Mouse (Mus musculus): ENCODE results near the gene Per2. TPM values are rescaled to one million over a fixed set of nuclear protein-coding genes. Genes with fewer than 3 reads are reported as not detected.
"Not testable (repeated sequence)": the region's sequence is repeated elsewhere in the genome, so short reads cannot be mapped to it uniquely, and the experiment has no call there.

Gene Per2
- polyA plus RNA-seq, 1 experiment from 2014 or later = 2.5 TPM

- Histone ChIP-seq H3K36me3 (no peaks in the 10 kb centered on the region), H3K4me1 (no peaks in the 10 kb centered on the region), H3K4me3 (no peak overlapping the region), H3K9ac (no peak overlapping the region), H3K4me2 (replicated peaks) (no peak overlapping the region), H3K9me3 (no peaks in the 10 kb centered on the region), H3K27me3 (no peaks in the 10 kb centered on the region), H3K27ac (no peak overlapping the region)
- ATAC-seq (ENCODE audit: insufficient number of reproducible peaks, insufficient read depth, low FRiP score, low TSS enrichment) = no peak
- WGBS = 36% methylated on average over 10 of the region's 10 CpGs
Observed at GRCm38 (mm10) chr1:91483304-91484010, 24.3 kb upstream of the Per2 start.

DNA sequence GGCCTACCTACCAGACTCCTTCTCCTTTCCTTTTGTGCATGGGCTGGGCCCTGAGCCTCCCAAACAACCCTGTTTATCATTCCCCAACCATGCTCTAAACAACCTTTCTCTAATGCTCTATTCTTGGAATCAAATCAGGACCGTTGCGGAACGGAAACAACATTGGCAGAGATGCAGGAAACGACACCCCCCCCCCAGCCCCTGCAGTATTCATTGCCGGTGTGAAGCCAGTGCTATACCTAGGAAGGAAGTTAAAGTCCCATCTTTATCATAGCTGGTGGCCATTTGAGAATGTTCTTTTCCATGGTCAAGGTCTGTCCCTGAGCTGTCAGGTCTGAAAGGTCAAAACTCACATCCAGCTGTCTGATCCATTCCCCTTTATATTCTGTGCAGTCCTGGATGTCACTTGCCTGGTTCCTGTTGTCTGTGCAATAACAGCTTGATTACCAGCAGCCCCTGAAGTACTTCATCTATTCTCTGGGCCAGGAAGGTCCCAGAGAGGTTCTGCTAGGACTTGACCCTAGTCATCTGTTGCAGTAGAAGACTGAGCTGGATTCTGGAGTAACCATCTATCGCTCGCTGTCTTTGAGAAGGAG lies 23.6 kb upstream of the Per2 start:
- Histone ChIP-seq H3K36me3 (no peaks in the 10 kb centered on the region), H3K27ac (no peak overlapping the region), H3K4me1 (no peaks in the 10 kb centered on the region), H3K9me3 (no peaks in the 10 kb centered on the region), H3K4me2 (replicated peaks) (no peak overlapping the region), H3K9ac (no peak overlapping the region), H3K27me3 (no peaks in the 10 kb centered on the region), H3K4me3 (no peak overlapping the region)
- 83% methylated on average over 7 of the region's 7 CpGs for WGBS
- no peak for ATAC-seq (ENCODE audit: insufficient number of reproducible peaks, insufficient read depth, low FRiP score, low TSS enrichment)

DNA sequence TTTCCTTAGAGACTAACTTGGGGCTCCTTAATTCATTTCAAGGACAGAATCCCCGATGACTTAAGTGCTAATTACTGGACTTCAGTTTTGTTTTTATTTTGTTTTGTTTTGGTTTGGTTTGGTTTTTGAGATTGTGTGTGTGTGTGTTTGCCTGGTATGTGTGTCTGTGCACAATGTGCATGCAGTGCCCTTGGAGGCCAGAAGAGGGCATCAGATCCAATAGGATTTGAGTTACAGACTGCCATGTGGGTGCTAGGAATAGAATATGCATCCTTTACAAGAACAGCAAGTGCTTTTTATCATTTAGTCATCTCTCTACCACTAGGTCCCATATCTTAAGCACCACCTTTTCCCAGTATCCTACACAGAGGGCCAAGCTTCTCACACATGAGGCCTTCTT lies 19.8 kb upstream of the Per2 start:
- no peaks in the 10 kb centered on the region for H3K27me3 ChIP-seq
- H3K36me3 ChIP-seq = no peaks in the 10 kb centered on the region
- H3K4me1 ChIP-seq = no peaks in the 10 kb centered on the region
- H3K4me2 ChIP-seq (replicated peaks) = no peak overlapping the region
- H3K4me3 ChIP-seq = no peak overlapping the region
- H3K27ac ChIP-seq = no peak overlapping the region
- no peaks in the 10 kb centered on the region for H3K9me3 ChIP-seq
- ATAC-seq (ENCODE audit: insufficient number of reproducible peaks, insufficient read depth, low FRiP score, low TSS enrichment) = no peak
- H3K9ac ChIP-seq = no peak overlapping the region
- 100% methylated on average over 1 of the region's 1 CpGs for WGBS

- H3K4me1 ChIP-seq; H3K9ac ChIP-seq; H3K27ac ChIP-seq; H3K27me3 ChIP-seq; H3K4me3 ChIP-seq; H3K9me3 ChIP-seq; H3K36me3 ChIP-seq; ATAC-seq (ENCODE audit: insufficient number of reproducible peaks, insufficient read depth, low FRiP score, low TSS enrichment); H3K4me2 ChIP-seq (replicated peaks): not testable (repeated sequence)
- WGBS = 97% methylated on average over 13 of the region's 13 CpGs
Observed at GRCm38 (mm10) chr1:91478145-91478544, 19.0 kb upstream of the Per2 start.

DNA sequence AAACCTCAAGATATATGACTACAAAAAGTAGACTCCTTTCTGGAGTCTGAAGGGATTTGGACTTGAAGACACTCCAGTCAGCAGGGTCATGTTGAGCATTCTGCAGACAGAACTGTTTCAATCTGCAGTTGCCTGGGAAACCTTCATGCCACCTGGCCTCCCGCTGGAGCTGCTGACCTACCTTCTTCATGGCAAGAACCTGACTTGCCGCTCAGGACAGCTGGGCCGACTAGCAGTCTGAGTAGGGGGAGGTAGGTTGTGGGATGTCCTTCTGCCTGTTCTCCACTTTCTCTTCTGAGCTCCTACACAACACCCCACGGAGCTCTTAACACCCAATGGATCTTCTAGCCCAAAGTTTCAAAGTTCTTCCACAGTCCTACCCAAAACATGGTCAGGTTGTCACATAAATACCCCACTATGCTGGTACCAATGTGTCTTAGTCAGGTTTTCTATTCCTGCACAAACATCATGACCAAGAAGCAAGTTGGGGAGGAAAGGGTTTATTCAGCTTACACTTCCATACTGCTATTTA lies 10.8 kb upstream of the Per2 start:
- Histone ChIP-seq H3K27ac (no peak overlapping the region), H3K9me3 (no peaks in the 10 kb centered on the region), H3K36me3 (no peaks in the 10 kb centered on the region), H3K4me2 (replicated peaks) (no peak overlapping the region), H3K4me1 (peaks cover 4% of the 10 kb centered on the region; the same call in 1 of the 2 replicates), H3K4me3 (no peak overlapping the region), H3K9ac (no peak overlapping the region), H3K27me3 (no peaks in the 10 kb centered on the region)
- ATAC-seq (ENCODE audit: insufficient number of reproducible peaks, insufficient read depth, low FRiP score, low TSS enrichment) = no peak
- WGBS = 87% methylated on average over 4 of the region's 4 CpGs

- H3K27me3 ChIP-seq = no peaks in the 10 kb centered on the region
- no peaks in the 10 kb centered on the region for H3K36me3 ChIP-seq
- H3K9me3 ChIP-seq = no peaks in the 10 kb centered on the region
- no peak overlapping the region for H3K27ac ChIP-seq
- no peak for ATAC-seq (ENCODE audit: insufficient number of reproducible peaks, insufficient read depth, low FRiP score, low TSS enrichment)
- peaks cover 7% of the 10 kb centered on the region; the same call in 1 of the 2 replicates for H3K4me1 ChIP-seq
- no peak overlapping the region for H3K4me3 ChIP-seq
- no peak overlapping the region for H3K9ac ChIP-seq
- no peak overlapping the region for H3K4me2 ChIP-seq (replicated peaks)
- 82% methylated on average over 6 of the region's 6 CpGs for WGBS
Observed at GRCm38 (mm10) chr1:91466186-91466585, 7.1 kb upstream of the Per2 start.

GRCm38 (mm10) chr1:91465244-91465643 lies 6.1 kb upstream of the Per2 start:
- Histone ChIP-seq H3K27ac (no peak overlapping the region), H3K27me3 (no peaks in the 10 kb centered on the region), H3K9me3 (no peaks in the 10 kb centered on the region), H3K36me3 (no peaks in the 10 kb centered on the region), H3K4me1 (peaks cover 7% of the 10 kb centered on the region; the same call in 1 of the 2 replicates), H3K4me3 (no peak overlapping the region), H3K9ac (no peak overlapping the region), H3K4me2 (replicated peaks) (no peak overlapping the region)
- WGBS = 5% methylated on average over 1 of the region's 1 CpGs
- ATAC-seq (ENCODE audit: insufficient number of reproducible peaks, insufficient read depth, low FRiP score, low TSS enrichment) = no peak

DNA sequence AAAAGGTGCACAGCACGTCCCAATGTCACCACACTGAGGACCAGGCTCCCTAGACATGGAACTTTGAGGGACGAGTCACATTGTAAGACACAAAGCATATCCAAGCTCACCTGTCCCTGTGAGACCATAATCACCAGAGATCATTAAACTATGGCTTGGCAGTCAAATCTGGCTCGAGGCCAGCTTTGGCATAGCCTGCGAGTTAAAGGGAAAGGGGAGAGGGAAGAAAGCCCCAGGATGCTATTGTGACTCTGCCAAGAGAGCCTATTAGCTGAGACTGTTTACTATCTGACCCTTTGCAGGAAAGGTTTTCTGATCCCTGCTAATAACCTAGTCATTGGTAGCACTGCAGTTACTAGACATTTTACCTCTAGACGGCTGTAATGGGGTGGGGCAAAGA lies 5.3 kb upstream of the Per2 start:
- H3K36me3 ChIP-seq = no peaks in the 10 kb centered on the region
- WGBS = 52% methylated on average over 5 of the region's 5 CpGs
- peaks cover 12% of the 10 kb centered on the region; the same call in 1 of the 2 replicates for H3K4me1 ChIP-seq
- H3K9ac ChIP-seq = no peak overlapping the region
- H3K4me3 ChIP-seq = no peak overlapping the region
- no peak for ATAC-seq (ENCODE audit: insufficient number of reproducible peaks, insufficient read depth, low FRiP score, low TSS enrichment)
- H3K4me2 ChIP-seq (replicated peaks) = no peak overlapping the region
- no peaks in the 10 kb centered on the region for H3K9me3 ChIP-seq
- H3K27me3 ChIP-seq = no peaks in the 10 kb centered on the region
- no peak overlapping the region for H3K27ac ChIP-seq

- no peak overlapping the region for H3K9ac ChIP-seq
- H3K27ac ChIP-seq = no peak overlapping the region
- H3K36me3 ChIP-seq = no peaks in the 10 kb centered on the region
- no peak for ATAC-seq (ENCODE audit: insufficient number of reproducible peaks, insufficient read depth, low FRiP score, low TSS enrichment)
- no peak overlapping the region for H3K4me3 ChIP-seq
- no peak overlapping the region for H3K4me2 ChIP-seq (replicated peaks)
- no peaks in the 10 kb centered on the region for H3K27me3 ChIP-seq
- H3K4me1 ChIP-seq = peaks cover 14% of the 10 kb centered on the region
- no peaks in the 10 kb centered on the region for H3K9me3 ChIP-seq
- 86% methylated on average over 13 of the region's 13 CpGs for WGBS
Observed at GRCm38 (mm10) chr1:91463336-91463995, 4.3 kb upstream of the Per2 start.

- Histone ChIP-seq H3K4me1 (peaks cover 35% of the 10 kb centered on the region), H3K9me3 (no peaks in the 10 kb centered on the region), H3K4me3 (no peak overlapping the region), H3K4me2 (replicated peaks) (no peak overlapping the region), H3K9ac (no peak overlapping the region), H3K27me3 (no peaks in the 10 kb centered on the region), H3K36me3 (no peaks in the 10 kb centered on the region), H3K27ac (no peak overlapping the region)
- WGBS = 37% methylated on average over 4 of the region's 4 CpGs
- ATAC-seq (ENCODE audit: insufficient number of reproducible peaks, insufficient read depth, low FRiP score, low TSS enrichment) = no peak
Observed at GRCm38 (mm10) chr1:91460564-91460963, 1.4 kb upstream of the Per2 start.

- H3K9me3 ChIP-seq = no peaks in the 10 kb centered on the region
- peaks cover 35% of the 10 kb centered on the region for H3K4me1 ChIP-seq
- H3K9ac ChIP-seq = no peak overlapping the region
- H3K27me3 ChIP-seq = no peaks in the 10 kb centered on the region
- H3K36me3 ChIP-seq = no peaks in the 10 kb centered on the region
- ATAC-seq (ENCODE audit: insufficient number of reproducible peaks, insufficient read depth, low FRiP score, low TSS enrichment) = no peak
- H3K27ac ChIP-seq = no peak overlapping the region
- H3K4me2 ChIP-seq (replicated peaks) = peak overlapping the region; percentile 57
- WGBS = 45% methylated on average over 7 of the region's 7 CpGs
- peak overlapping the region; percentile 70; the same call in 1 of the 2 replicates for H3K4me3 ChIP-seq
Observed at GRCm38 (mm10) chr1:91460069-91460468, 945 bp upstream of the Per2 start.
